Mouse (Mus musculus) limb, embryonic 13.5 days (tissue): ENCODE results near the gene Cabp4. TPM values are rescaled to one million over a fixed set of nuclear protein-coding genes. Genes with fewer than 3 reads are reported as not detected.

Experiments used
- ATAC-seq: fragments of 200-750 bp; cut with Nextera tagmentation; 2 replicates; pipeline ENCODE4 v1.8.0; 2017; ENCODE audit warnings: low read depth, moderate number of reproducible peaks, moderate TSS enrichment; ENCODE audit not compliant: low FRiP score
- H3K27ac ChIP-seq: fragments of 300-500 bp; sonication (generic); 2 replicates; pipeline ENCODE4 v1.5.1; 2015; ENCODE audit warnings: inconsistent platforms, mild to moderate bottlenecking, moderate library complexity
- H3K27me3 ChIP-seq: fragments of 300-500 bp; sonication (generic); 2 replicates; pipeline ENCODE4 v1.6.1; 2015; ENCODE audit warnings: mild to moderate bottlenecking, inconsistent platforms
- H3K36me3 ChIP-seq: fragments of 300-500 bp; sonication (generic); 2 replicates; pipeline ENCODE4 v1.6.1; 2015; ENCODE audit warnings: inconsistent platforms, mild to moderate bottlenecking, moderate library complexity
- H3K4me1 ChIP-seq: fragments of 300-500 bp; sonication (generic); 2 replicates; pipeline ENCODE4 v1.6.1; 2015; ENCODE audit warnings: inconsistent platforms
- H3K4me2 ChIP-seq: fragments of 300-500 bp; sonication (generic); replicated peaks from 2 replicates; pipeline ENCODE4 v1.6.1; 2015; ENCODE audit warnings: inconsistent platforms, mild to moderate bottlenecking, moderate library complexity
- H3K4me3 ChIP-seq: fragments of 300-500 bp; sonication (generic); 2 replicates; pipeline ENCODE4 v1.5.1; 2015; ENCODE audit warnings: moderate library complexity, mild to moderate bottlenecking, inconsistent platforms
- H3K9ac ChIP-seq: fragments of 300-500 bp; sonication (generic); 2 replicates; pipeline ENCODE4 v1.6.1; 2015; ENCODE audit warnings: mild to moderate bottlenecking, inconsistent platforms
- H3K9me3 ChIP-seq: fragments of 300-500 bp; sonication (generic); 2 replicates; pipeline ENCODE4 v1.6.1; 2016; ENCODE audit warnings: inconsistent platforms
- WGBS: fragments of 180-500 bp; shearing (Covaris S2); methylation state at CpG from one replicate; pipeline ENCODE4 v1.1.7; 2015; 5-methylcytosine and 5-hydroxymethylcytosine counted together
- polyA plus RNA-seq: library from polyadenylated mRNA; unstranded; fragments of >200 nt; fragmentation: Nextera tagmentation; extraction: Ambion mirVana; gene quantifications from 2 replicates; pipeline ENCODE4 v1.2.1, GENCODE M21; 2015

The Cabp4 gene
- polyA plus RNA-seq: 0.05 and 0.13 TPM in 2 replicates

GRCm38 (mm10) chr19:4143759-4144268 lies at the start of gene Cabp4:
Gene Cabp4, minus strand, starts transcription at chr19:4144033.
- Histone ChIP-seq H3K36me3 (no peaks in the 10 kb centered on the region), H3K27ac (no peak within 1 kb of the TSS), H3K27me3 (no peaks in the 10 kb centered on the region), H3K4me2 (no peak within 1 kb of the TSS), H3K4me1 (peaks cover 6% of the 10 kb centered on the region), H3K9me3 (no peaks in the 10 kb centered on the region), H3K9ac (peak within 1 kb of the TSS; percentile 19; the same call in 1 of the 2 replicates), H3K4me3 (no peak within 1 kb of the TSS)
- no peak for ATAC-seq
- WGBS: 89% methylated on average over 7 of the region's 7 CpGs

GRCm38 (mm10) chr19:4193129-4193528 lies 49.3 kb upstream of the Cabp4 start:
- no peaks in the 10 kb centered on the region for H3K9me3 ChIP-seq
- peak overlapping the region; percentile 92 for H3K4me3 ChIP-seq
- 58% methylated on average over 6 of the region's 6 CpGs for WGBS
- H3K27me3 ChIP-seq: no peaks in the 10 kb centered on the region
- peaks cover 43% of the 10 kb centered on the region for H3K4me1 ChIP-seq
- H3K4me2 ChIP-seq: peak overlapping the region; percentile 98
- H3K36me3 ChIP-seq: peaks cover 50% of the 10 kb centered on the region
- 0 out of 2 replicates have a peak overlapping the region, but pooled peaks have one; percentile 96 for H3K27ac ChIP-seq
- ATAC-seq: no peak
- H3K9ac ChIP-seq: peak overlapping the region; percentile 98

DNA sequence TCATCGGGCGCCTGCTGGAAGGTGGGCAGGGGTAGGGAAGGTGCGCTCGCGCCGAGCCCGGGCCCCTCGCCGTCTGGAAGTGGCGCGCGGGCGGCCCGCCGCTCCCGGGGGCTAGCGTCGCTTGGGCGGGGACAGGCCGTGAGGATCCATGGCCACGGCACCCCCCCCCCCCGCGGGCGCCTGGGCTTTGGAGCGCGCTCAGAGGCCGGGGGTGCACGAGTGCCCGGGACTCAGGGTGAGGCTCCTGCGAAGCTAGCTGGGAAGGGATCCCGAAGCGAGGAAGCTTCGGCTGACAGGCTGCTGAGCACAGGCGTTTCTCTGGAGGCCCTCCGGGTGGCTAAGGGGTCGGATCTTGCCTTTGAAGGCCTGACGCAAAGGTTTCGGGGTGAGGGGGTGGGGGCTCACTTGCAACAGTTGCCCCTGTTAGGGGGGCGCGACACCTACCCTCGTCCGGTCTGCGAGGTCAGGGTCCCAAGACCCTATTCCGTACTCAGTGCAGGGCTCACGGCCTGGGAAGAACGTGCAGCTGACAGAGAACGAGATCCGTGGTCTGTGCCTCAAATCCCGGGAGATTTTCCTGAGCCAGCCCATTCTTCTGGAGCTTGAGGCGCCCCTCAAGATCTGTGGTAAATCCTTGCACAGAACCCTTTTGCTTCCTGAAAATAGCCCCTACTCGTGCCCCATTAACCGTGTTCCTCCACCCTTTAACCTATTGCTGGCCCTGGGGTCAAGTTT lies 48.6 kb upstream of the Cabp4 start:
- H3K9ac ChIP-seq: peak overlapping the region; percentile 98
- peaks cover 42% of the 10 kb centered on the region for H3K4me1 ChIP-seq
- no peak; the same call in 1 of the 2 replicates for ATAC-seq
- no peaks in the 10 kb centered on the region for H3K27me3 ChIP-seq
- peaks cover 44% of the 10 kb centered on the region for H3K36me3 ChIP-seq
- peak overlapping the region; percentile 92 for H3K4me3 ChIP-seq
- no peaks in the 10 kb centered on the region for H3K9me3 ChIP-seq
- under 1% methylated on average over 47 of the region's 52 CpGs for WGBS
- peak overlapping the region; percentile 98 for H3K4me2 ChIP-seq
- peak overlapping the region; percentile 96 for H3K27ac ChIP-seq

DNA sequence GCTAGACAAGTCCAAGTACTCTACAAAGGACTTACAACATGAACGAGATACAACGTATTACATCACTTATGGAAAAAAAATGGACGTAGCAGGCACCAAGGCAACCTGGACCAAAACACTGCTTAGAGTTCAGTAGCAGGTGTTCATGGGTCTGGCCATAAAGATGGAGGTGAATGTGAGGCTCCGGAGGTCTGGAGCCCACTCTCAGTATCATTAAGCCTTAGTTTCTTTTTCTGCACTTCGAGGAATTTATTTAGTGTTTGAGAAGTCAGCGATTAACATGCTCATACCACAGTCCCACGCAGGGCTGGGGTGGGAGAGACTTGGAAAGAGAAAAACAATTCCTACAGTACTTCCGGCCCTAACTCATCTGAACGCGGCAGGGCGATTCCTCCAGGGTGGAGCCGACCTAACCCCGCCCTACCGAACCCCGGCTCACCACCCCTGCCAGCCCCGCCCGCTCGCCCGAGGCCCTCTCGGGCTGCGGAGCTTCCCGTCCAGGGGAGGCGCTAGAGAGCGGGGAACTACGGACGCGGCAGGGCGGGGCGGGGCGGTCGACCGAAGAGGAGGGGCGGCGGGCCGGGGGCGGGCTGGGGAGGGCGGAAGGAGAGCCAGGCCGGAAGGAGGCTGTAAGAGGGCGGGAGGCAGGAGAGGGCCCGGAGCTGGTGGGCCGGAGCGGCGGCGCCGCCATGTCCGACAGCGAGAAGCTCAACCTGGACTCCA lies 47.9 kb upstream of the Cabp4 start, which contains the start of gene Ppp1ca:
Gene Ppp1ca, plus strand, starts transcription at position 538 of the 723 bp plus-strand sequence.
- peaks cover 35% of the 10 kb centered on the region for H3K4me1 ChIP-seq
- H3K27me3 ChIP-seq: no peaks in the 10 kb centered on the region
- peak within 1 kb of the TSS; percentile 92 for H3K4me3 ChIP-seq
- peak within 1 kb of the TSS; percentile 98 for H3K4me2 ChIP-seq
- peak; percentile 91 for ATAC-seq
- H3K36me3 ChIP-seq: peaks cover 36% of the 10 kb centered on the region
- H3K9ac ChIP-seq: peak within 1 kb of the TSS; percentile 98
- WGBS: 3% methylated on average over 45 of the region's 47 CpGs
- H3K9me3 ChIP-seq: no peaks in the 10 kb centered on the region
- peak within 1 kb of the TSS; percentile 96 for H3K27ac ChIP-seq

- no peak for ATAC-seq
- no peaks in the 10 kb centered on the region for H3K27me3 ChIP-seq
- H3K9me3 ChIP-seq: no peaks in the 10 kb centered on the region
- H3K4me2 ChIP-seq: peak within 1 kb of the TSS; percentile 98
- peaks cover 28% of the 10 kb centered on the region for H3K36me3 ChIP-seq
- H3K9ac ChIP-seq: peak within 1 kb of the TSS; percentile 98
- H3K27ac ChIP-seq: peak within 1 kb of the TSS; percentile 96
- WGBS: 53% methylated on average over 4 of the region's 4 CpGs
- H3K4me1 ChIP-seq: peaks cover 27% of the 10 kb centered on the region
- H3K4me3 ChIP-seq: peak within 1 kb of the TSS; percentile 92
Observed at GRCm38 (mm10) chr19:4190831-4191334, 47.0 kb upstream of the Cabp4 start, which contains the start of gene Tbc1d10c. Gene Tbc1d10c, minus strand, starts transcription at chr19:4191284.

DNA sequence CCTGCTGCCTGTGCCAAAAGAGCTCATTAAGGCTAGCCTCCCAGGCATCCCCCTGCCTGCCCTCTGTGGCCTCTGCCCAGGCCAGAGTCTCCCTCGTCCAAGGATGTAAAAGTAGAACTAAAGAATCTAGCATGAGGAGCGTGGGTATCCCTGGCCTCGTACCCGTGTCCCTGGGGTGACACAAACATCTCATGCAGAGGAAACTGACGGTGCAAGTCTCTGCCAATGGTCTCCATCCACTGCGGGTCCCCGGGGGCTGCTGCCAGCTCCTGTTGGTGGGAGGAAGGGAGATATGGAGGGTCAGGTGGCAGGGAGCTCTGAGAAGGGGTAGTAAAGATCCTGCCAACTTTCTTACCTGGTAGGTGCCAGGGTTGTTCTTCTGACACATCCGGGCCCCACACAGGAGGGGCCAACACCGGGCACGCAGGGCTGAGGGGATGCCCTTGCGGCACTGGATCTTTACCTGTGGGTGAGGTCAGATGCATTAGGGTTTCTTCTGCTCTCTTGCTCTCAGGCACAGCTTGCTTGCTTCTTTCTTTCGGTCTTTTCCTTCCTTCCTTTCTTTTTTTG lies 45.3 kb upstream of the Cabp4 start:
- no peak for ATAC-seq
- Histone ChIP-seq H3K4me1 (peaks cover 37% of the 10 kb centered on the region), H3K27me3 (no peaks in the 10 kb centered on the region), H3K9me3 (no peaks in the 10 kb centered on the region), H3K9ac (no peak overlapping the region), H3K4me3 (no peak overlapping the region), H3K36me3 (peaks cover 11% of the 10 kb centered on the region), H3K4me2 (no peak overlapping the region), H3K27ac (no peak overlapping the region)
- whole genome bisulfite sequencing: 82% methylated on average over 12 of the region's 12 CpGs

DNA sequence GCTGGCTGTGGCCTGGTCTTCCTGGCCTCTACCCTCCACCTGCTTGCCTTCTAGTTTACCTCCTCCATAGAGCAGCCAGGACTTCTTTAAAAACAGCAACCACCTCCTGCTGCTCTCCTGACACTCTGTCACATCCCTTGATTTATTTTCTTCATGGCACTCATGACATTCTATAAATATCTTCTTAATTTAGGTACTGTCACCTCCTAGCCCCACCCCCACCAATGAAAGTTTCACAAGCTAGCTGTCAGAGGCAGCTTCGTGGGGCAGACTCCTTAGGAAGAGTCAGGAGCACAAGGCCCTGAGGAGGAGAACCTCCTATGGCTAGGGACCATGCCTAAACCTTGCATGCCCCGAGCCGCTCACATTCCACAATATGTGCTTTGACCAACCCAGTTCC lies 43.5 kb upstream of the Cabp4 start:
- no peaks in the 10 kb centered on the region for H3K27me3 ChIP-seq
- no peak overlapping the region for H3K4me2 ChIP-seq
- no peak overlapping the region for H3K27ac ChIP-seq
- no peaks in the 10 kb centered on the region for H3K9me3 ChIP-seq
- WGBS: 60% methylated on average over 3 of the region's 3 CpGs
- no peak overlapping the region for H3K9ac ChIP-seq
- H3K4me1 ChIP-seq: peaks cover 23% of the 10 kb centered on the region
- H3K4me3 ChIP-seq: no peak overlapping the region
- no peak for ATAC-seq
- H3K36me3 ChIP-seq: no peaks in the 10 kb centered on the region

GRCm38 (mm10) chr19:4184976-4185975 lies 41.4 kb upstream of the Cabp4 start:
- Histone ChIP-seq H3K4me3 (no peak overlapping the region), H3K36me3 (no peaks in the 10 kb centered on the region), H3K4me1 (peaks cover 11% of the 10 kb centered on the region), H3K9ac (no peak overlapping the region; the same call in 1 of the 2 replicates), H3K9me3 (no peaks in the 10 kb centered on the region), H3K4me2 (0 out of 2 replicates have a peak overlapping the region, but pooled peaks have one; percentile 9), H3K27ac (no peak overlapping the region; the same call in 1 of the 2 replicates), H3K27me3 (no peaks in the 10 kb centered on the region)
- no peak for ATAC-seq
- WGBS: 59% methylated on average over 15 of the region's 15 CpGs

DNA sequence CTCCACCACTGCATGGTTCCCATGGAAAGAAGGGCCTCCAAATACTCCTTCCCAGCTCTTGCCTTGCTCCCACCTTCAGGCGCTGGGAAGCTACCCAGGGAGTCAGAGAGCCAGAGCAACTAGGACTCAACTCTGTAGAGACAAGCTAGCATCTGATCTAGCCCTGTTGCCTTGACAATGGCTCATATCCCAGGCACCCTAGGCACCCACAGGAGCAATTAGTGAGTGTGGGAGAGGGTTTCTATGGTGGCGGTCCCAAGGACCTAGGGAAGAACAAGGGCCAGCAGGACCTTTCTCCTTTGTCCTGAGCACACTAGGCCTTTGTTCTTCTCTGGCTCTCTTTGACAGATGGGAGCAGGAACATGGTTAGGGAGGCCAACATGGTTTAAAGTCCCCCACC lies 39.9 kb upstream of the Cabp4 start:
- Histone ChIP-seq H3K4me1 (peaks cover 11% of the 10 kb centered on the region), H3K4me3 (no peak overlapping the region), H3K4me2 (no peak overlapping the region), H3K27me3 (no peaks in the 10 kb centered on the region), H3K9me3 (no peaks in the 10 kb centered on the region), H3K9ac (no peak overlapping the region), H3K27ac (no peak overlapping the region), H3K36me3 (no peaks in the 10 kb centered on the region)
- ATAC-seq: no peak
- WGBS: 79% methylated on average over 2 of the region's 2 CpGs

DNA sequence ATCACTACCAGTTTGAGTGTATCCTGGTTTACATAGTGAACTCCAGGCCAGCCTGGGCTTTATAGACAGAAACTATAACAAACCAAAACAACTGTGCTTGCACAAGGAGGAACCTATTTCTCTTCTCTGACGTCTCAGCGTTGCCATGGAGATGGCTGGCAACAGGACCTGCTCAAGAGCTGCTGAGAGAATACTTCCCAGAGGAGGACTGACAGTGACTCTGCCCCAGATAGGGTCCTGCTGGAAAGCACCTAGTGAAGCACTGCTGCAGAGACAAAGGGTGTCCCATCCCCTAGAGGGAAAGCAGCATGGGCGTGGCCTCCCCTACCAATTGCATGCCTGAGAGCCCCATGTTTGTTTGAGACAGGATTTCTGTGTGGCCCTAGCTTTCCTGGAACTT lies 38.1 kb upstream of the Cabp4 start:
- Histone ChIP-seq H3K4me1 (peaks cover 11% of the 10 kb centered on the region), H3K9ac (no peak overlapping the region), H3K27me3 (peaks cover 2% of the 10 kb centered on the region; the same call in 1 of the 2 replicates), H3K36me3 (no peaks in the 10 kb centered on the region), H3K4me2 (no peak overlapping the region), H3K27ac (no peak overlapping the region), H3K4me3 (no peak overlapping the region), H3K9me3 (no peaks in the 10 kb centered on the region)
- no peak for ATAC-seq
- WGBS: 37% methylated on average over 3 of the region's 3 CpGs

DNA sequence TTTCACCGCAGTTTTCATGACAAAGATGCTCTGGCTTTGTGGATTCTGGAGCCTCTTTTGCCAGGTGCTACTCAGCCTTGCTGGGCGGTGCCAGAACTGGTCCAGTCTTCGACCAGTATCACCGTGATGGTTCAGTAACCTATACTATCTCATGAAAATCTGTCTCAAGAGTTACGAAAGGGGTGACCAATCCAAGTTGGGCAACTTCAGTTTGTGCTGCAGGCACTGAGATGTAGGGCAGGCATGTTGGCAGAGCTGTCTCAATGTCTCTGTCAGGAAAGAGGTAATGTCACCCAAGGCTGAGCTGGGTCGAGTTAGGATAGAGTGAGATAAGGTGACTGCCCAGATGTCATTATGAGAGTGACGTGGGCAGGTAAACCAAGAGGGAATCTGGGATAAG lies 36.6 kb upstream of the Cabp4 start:
- 85% methylated on average over 7 of the region's 7 CpGs for WGBS
- Histone ChIP-seq H3K9ac (no peak overlapping the region), H3K27me3 (peaks cover 3% of the 10 kb centered on the region; the same call in 1 of the 2 replicates), H3K9me3 (no peaks in the 10 kb centered on the region), H3K36me3 (no peaks in the 10 kb centered on the region), H3K27ac (no peak overlapping the region), H3K4me3 (no peak overlapping the region), H3K4me1 (peaks cover 15% of the 10 kb centered on the region), H3K4me2 (no peak overlapping the region)
- no peak for ATAC-seq
